Mouse (Mus musculus) cerebellum, adult 2 months (tissue): ENCODE measurements around the gene Plekha8.

ENCODE experiments used
- CTCF ChIP-seq: fragments of 200-500 bp; IDR thresholded peaks from 2 replicates; pipeline ENCODE4 v1.5.1; 2011; ENCODE audit warnings: low read depth, mild to moderate bottlenecking, control low read depth, low read length, moderate library complexity, borderline replicate concordance; ENCODE audit not compliant: insufficient read depth
- POLR2A ChIP-seq: fragments of 200-500 bp; IDR thresholded peaks from 2 replicates; pipeline ENCODE4 v1.6.1; 2011; ENCODE audit warnings: low read length, control low read depth, borderline replicate concordance; ENCODE audit not compliant: insufficient read depth

GRCm38 (mm10) chr6:54686946-54687737 is 92.2 kb downstream of the Plekha8 start:
- TF ChIP-seq POLR2A: no peak
- no peak for TF ChIP-seq CTCF
